Mouse (Mus musculus) kidney, postnatal 0 days (tissue): ENCODE measurements around the gene Adam33. TPM values are rescaled to one million over a fixed set of nuclear protein-coding genes. Genes with fewer than 3 reads are reported as not detected.

Source experiments
- ATAC-seq: fragments of 200-750 bp; cut with Nextera tagmentation; replicated peaks from 2 replicates; pipeline ENCODE4 v1.8.0; 2017; ENCODE audit warnings: low read depth, moderate number of reproducible peaks, moderate TSS enrichment, moderate library complexity; ENCODE audit not compliant: low FRiP score
- DNase-seq: peaks from one replicate; pipeline ENCODE4 v3.0.0-alpha.2; 2016; ENCODE audit warnings: low spot score
- H3K27ac ChIP-seq: fragments of 300-500 bp; sonication (generic); 2 replicates; pipeline ENCODE4 v1.5.1; 2014; ENCODE audit warnings: mild to moderate bottlenecking
- H3K27me3 ChIP-seq: fragments of 300-500 bp; sonication (generic); 2 replicates; pipeline ENCODE4 v1.6.1; 2014; ENCODE audit warnings: low read length, mixed read lengths; ENCODE audit not compliant: insufficient read depth
- H3K36me3 ChIP-seq: fragments of 300-500 bp; sonication (generic); 2 replicates; pipeline ENCODE4 v1.6.1; 2014; ENCODE audit warnings: low read length, mixed read lengths; ENCODE audit not compliant: insufficient read depth
- H3K4me1 ChIP-seq: fragments of 300-500 bp; sonication (generic); replicated peaks from 2 replicates; pipeline ENCODE4 v1.6.1; 2014; ENCODE audit warnings: antibody characterized with exemption, low read length, mixed read lengths; ENCODE audit not compliant: insufficient read depth
- H3K4me2 ChIP-seq: fragments of 300-500 bp; sonication (generic); 2 replicates; pipeline ENCODE4 v1.6.1; 2014; ENCODE audit warnings: mild to moderate bottlenecking, low read length, moderate library complexity, mixed read lengths
- H3K4me3 ChIP-seq: fragments of 300-500 bp; sonication (generic); replicated peaks from 2 replicates; pipeline ENCODE4 v1.5.1; 2014; ENCODE audit warnings: low read depth, low read length
- H3K9ac ChIP-seq: fragments of 300-500 bp; sonication (generic); 2 replicates; pipeline ENCODE4 v1.6.1; 2014; ENCODE audit warnings: low read depth, low read length
- H3K9me3 ChIP-seq: fragments of 300-500 bp; sonication (generic); replicated peaks from 2 replicates; pipeline ENCODE4 v1.6.1; 2016; ENCODE audit warnings: low read length, inconsistent platforms, mixed read lengths
- CTCF ChIP-seq: IDR thresholded peaks from 2 replicates; pipeline ENCODE4 v1.5.1; 2016; ENCODE audit warnings: antibody characterized with exemption, low read depth, mild to moderate bottlenecking, moderate library complexity
- WGBS: fragments of 180-500 bp; shearing (Covaris S2); extraction: QIAGEN DNeasy Blood & Tissue Kit; methylation state at CpG from one replicate; pipeline ENCODE4 v1.1.7; 2014; 5-methylcytosine and 5-hydroxymethylcytosine counted together
- polyA plus RNA-seq: library from polyadenylated mRNA; unstranded; fragments of >200 nt; fragmentation: Nextera tagmentation; extraction: Ambion mirVana; gene quantifications from 2 replicates; pipeline ENCODE4 v1.2.1, GENCODE M21; 2015

The Adam33 gene
- polyA plus RNA-seq, 1 experiment from 2014 or later: 1.9 TPM

DNA sequence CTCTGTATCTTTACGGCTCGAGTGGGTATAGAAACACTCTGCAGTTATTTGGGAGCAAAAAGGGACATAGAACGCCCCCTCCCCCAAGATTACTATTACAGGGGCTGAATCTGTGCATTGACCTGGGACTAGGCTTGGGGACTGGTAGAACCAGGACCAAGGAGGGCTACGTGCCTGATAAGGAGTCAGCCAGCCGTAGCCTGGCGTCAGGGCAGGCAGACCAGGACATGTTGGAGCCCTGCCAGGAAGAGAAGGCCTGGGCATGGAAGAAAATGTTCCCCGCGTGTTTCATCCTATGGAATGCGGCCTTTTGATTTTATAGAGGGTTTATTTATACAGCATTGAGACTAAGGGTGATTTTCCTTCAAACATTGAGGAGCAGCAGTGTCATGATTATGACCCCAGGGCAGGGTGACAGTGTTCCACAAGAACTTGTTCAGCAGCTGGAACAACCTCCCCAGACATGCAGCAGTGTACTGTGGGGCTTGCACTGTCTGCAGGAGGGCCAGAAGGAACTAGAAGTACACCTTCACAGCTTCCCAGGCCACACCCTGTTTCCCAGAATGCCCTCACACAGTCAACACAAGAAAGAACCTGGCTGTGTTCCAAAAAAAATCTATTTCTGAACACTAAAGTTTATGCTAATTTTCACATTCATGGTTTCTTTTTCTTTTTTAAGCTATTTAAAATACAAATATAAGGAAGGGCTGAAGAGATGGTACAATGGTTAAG lies 18.5 kb downstream of the Adam33 start:
- no peak overlapping the region for H3K9ac ChIP-seq
- WGBS: 48% methylated on average over 9 of the region's 9 CpGs
- H3K27me3 ChIP-seq: peaks cover 11% of the 10 kb centered on the region; the same call in 1 of the 2 replicates
- DNase-seq (peak; percentile 34), ATAC-seq (peak; percentile 70; the same call in 1 of the 2 replicates)
- peak overlapping the region; percentile 27; the same call in 1 of the 2 replicates for H3K27ac ChIP-seq
- no peaks in the 10 kb centered on the region for H3K9me3 ChIP-seq
- TF ChIP-seq CTCF: no peak
- peaks cover 8% of the 10 kb centered on the region for H3K4me1 ChIP-seq
- peak overlapping the region; percentile 24; the same call in 1 of the 2 replicates for H3K4me2 ChIP-seq
- H3K36me3 ChIP-seq: no peaks in the 10 kb centered on the region
- H3K4me3 ChIP-seq: no peak overlapping the region

DNA sequence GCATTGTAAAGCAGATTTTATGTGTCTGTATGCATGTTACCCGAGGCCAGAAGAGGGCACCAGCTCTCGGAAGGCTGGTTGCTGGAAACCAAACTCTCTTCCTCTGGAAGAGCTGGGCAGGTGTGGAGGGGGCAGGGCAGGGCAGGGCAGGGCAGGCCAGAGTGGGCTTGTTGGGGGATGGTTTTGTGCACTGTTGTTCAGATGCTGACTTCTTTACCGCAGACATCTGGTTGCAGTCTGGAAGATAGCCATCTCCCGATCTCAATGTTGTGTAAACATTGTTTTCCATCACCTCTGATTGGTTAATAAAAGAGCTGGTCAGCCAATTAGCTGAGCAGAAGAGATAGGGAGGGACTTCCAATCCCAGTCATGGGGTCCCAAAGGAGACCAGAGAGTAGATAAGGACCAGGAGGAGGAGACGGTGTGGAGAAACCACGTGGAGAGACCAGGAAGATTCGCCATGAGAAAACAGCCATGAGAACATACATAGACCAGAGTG lies 19.2 kb downstream of the Adam33 start:
- peaks cover 8% of the 10 kb centered on the region for H3K4me1 ChIP-seq
- no peaks in the 10 kb centered on the region for H3K9me3 ChIP-seq
- peak; percentile 41; the same call in 1 of the 2 replicates for ATAC-seq
- no peaks in the 10 kb centered on the region for H3K36me3 ChIP-seq
- no peak overlapping the region for H3K4me3 ChIP-seq
- 7% methylated on average over 7 of the region's 7 CpGs for WGBS
- H3K27ac ChIP-seq: peak overlapping the region; percentile 27; the same call in 1 of the 2 replicates
- H3K9ac ChIP-seq: no peak overlapping the region
- peak overlapping the region; percentile 24; the same call in 1 of the 2 replicates for H3K4me2 ChIP-seq
- DNase-seq: peak; percentile 64
- peak; percentile 58; the same call in 1 of the 2 replicates for TF ChIP-seq CTCF
- peaks cover 11% of the 10 kb centered on the region; the same call in 1 of the 2 replicates for H3K27me3 ChIP-seq

DNA sequence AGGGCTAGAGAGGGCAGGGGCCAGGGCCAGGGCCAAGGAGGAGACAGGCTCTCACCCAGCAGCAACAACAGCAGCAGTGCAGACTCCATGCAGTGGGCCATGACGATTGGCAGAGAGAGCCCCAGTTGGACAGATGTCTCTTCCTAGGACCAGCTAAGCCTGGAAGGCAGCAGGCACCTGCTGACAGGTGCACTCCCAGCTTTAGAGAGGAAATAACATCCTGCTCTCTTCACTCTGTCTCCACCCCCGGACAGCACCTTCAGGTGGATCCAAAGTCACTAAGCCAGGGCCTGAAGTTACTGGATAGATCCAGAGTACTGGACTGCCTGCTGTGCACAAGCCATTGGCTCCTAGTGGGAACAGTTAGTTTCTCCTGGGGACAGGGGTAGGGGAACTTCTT lies 20.6 kb downstream of the Adam33 start, which contains the start of gene Gfra4:
Gene Gfra4 (minus strand): TSS at position 101 of the 400 bp plus-strand sequence.
- no peak within 1 kb of the TSS for H3K4me3 ChIP-seq
- DNase-seq: no peak
- H3K27me3 ChIP-seq: peaks cover 11% of the 10 kb centered on the region; the same call in 1 of the 2 replicates
- no peak within 1 kb of the TSS for H3K9ac ChIP-seq
- TF ChIP-seq CTCF: no peak
- no peak within 1 kb of the TSS; the same call in 1 of the 2 replicates for H3K27ac ChIP-seq
- no peaks in the 10 kb centered on the region for H3K36me3 ChIP-seq
- H3K4me2 ChIP-seq: peak within 1 kb of the TSS; percentile 96; the same call in 1 of the 2 replicates
- no peaks in the 10 kb centered on the region for H3K9me3 ChIP-seq
- 76% methylated on average over 2 of the region's 2 CpGs for WGBS
- ATAC-seq: no peak
- H3K4me1 ChIP-seq: peaks cover 8% of the 10 kb centered on the region

- H3K27me3 ChIP-seq: peaks cover 11% of the 10 kb centered on the region; the same call in 1 of the 2 replicates
- no peaks in the 10 kb centered on the region for H3K9me3 ChIP-seq
- H3K4me3 ChIP-seq: peak overlapping the region; percentile 44
- DNase-seq (no peak), ATAC-seq (peak; percentile 18; the same call in 1 of the 2 replicates)
- peaks cover 8% of the 10 kb centered on the region for H3K4me1 ChIP-seq
- TF ChIP-seq CTCF: no peak
- H3K27ac ChIP-seq: no peak overlapping the region
- H3K9ac ChIP-seq: peak overlapping the region; percentile 60
- peak overlapping the region; percentile 96 for H3K4me2 ChIP-seq
- no peaks in the 10 kb centered on the region for H3K36me3 ChIP-seq
- WGBS: 3% methylated on average over 101 of the region's 115 CpGs
Observed at GRCm38 (mm10) chr2:131040854-131041825, 22.5 kb downstream of the Adam33 start.

- no peak for TF ChIP-seq CTCF
- H3K4me1 ChIP-seq: peaks cover 8% of the 10 kb centered on the region
- H3K27ac ChIP-seq: no peak overlapping the region
- H3K4me2 ChIP-seq: no peak overlapping the region
- DNase-seq: no peak
- no peak overlapping the region for H3K9ac ChIP-seq
- no peaks in the 10 kb centered on the region for H3K9me3 ChIP-seq
- no peaks in the 10 kb centered on the region for H3K36me3 ChIP-seq
- no peak overlapping the region for H3K4me3 ChIP-seq
- no peak for ATAC-seq
- peaks cover 11% of the 10 kb centered on the region; the same call in 1 of the 2 replicates for H3K27me3 ChIP-seq
- 84% methylated on average over 5 of the region's 5 CpGs for WGBS
Observed at GRCm38 (mm10) chr2:131038675-131039074, 24.9 kb downstream of the Adam33 start.
